Mouse (Mus musculus) megakaryocyte-erythroid progenitor cell, adult 5-6 weeks (primary cell): ENCODE data around the gene Gm10964. TPM values are rescaled to one million over a fixed set of nuclear protein-coding genes. Genes with fewer than 3 reads are reported as not detected.
"Not testable (repeated sequence)": the region's sequence is repeated elsewhere in the genome, so short reads cannot be mapped to it uniquely, and the experiment has no call there.

Experiments
- ATAC-seq: replicated peaks from 2 replicates; pipeline ENCODE4 v1.8.0; 2016; ENCODE audit warnings: mild to moderate bottlenecking, inconsistent platforms; ENCODE audit not compliant: severe bottlenecking, poor library complexity, low FRiP score, low TSS enrichment
- total RNA-seq, 2 experiments: library from RNA; stranded (forward) in 1 of 2; stranded (reverse) in 1 of 2; fragments of 200-1000, 215-1000 nt in 1 of 2; fragments of >200 nt in 1 of 2; fragmentation: Nextera tagmentation in 1 of 2; gene quantifications; 2 replicates each; pipeline ENCODE4 v1.2.3; 2014 to 2017

Gm10964 gene
- total RNA-seq, 2 experiments from 2014 or later = not detected

DNA sequence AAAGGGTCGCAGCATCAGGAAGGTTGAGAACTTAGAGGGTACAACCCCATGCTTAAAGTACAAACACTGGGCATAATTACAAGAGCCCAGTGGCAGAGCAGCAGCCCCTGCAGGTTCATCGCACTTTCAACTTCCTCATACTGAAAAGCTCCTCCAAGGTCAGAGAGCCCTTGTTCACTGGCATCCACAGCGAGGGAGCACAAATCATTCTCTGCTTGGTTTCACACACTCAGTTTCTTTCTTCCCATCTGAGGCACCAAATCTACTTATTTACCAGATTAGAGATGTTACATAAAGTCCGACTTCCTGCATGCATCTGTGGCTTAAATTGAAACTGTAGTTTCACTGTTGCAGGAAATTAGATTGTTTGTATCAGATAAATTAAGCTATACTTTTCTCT is 33.7 kb downstream of the Gm10964 start:
- 0 out of 2 replicates have a peak, but pooled peaks have one; percentile 17 for ATAC-seq

DNA sequence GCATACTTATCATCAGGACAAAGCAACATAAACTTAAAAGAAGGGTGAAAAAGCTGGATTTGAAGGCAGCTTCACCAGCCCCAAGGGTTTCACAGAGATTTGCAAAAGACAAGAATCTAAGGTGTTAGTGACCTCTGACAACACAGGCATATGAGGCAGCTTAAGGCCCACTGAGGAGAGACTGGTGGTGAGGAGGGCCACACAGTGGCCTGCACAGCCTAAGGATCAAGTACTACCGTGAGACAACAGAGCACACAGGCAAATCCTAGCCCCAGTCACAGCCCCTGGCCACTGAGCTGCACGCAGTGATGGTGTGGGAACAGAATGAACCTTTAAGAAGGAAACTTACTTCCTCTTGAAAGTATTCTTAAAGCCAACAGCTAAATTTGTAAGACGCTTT is 34.3 kb downstream of the Gm10964 start:
- 0 out of 2 replicates have a peak, but pooled peaks have one; percentile 35 for ATAC-seq

DNA sequence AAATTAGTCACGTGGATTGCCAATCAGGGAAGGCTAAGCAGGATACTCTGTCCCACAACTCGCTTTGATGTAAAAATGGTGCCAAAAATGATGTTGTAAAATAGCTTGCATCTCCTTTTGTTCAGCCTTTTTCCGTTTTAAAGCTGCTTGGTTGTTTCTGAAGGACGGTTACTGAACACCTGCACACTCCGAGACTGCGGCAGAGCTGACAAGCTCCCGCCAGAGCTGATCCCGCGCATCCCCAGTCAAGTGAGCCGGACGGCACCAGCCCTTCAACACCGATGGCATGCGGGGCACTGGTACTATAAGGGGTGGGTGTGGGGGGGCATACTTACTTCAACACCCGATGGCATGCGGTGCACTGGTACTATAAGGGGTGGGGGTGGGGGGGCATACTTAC is 34.8 kb downstream of the Gm10964 start:
- no peak for ATAC-seq

GRCm38 (mm10) chr3:103777940-103778339 is 38.8 kb downstream of the Gm10964 start:
- ATAC-seq = no peak

DNA sequence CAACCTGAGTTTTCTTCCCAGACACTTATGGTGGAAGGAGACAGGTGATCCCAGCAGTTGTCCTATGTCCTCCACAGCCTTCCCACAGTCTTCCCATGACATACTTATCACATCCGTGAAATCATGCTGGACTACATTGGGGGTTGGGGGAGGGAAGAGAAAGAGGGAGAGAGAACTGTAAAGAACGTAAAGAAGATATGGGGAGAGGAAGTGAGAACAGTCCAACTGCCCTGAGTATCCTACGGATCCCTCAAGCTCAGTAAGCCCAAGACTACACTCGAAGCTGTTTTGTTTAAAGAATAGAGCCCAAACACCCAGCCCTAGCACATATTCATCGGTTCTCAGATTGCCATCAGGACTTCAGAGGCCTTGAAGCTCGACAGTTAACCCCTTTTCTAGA is 39.5 kb downstream of the Gm10964 start:
- no peak for ATAC-seq

- no peak for ATAC-seq
Observed at GRCm38 (mm10) chr3:103779183-103779582, 40.0 kb downstream of the Gm10964 start.

DNA sequence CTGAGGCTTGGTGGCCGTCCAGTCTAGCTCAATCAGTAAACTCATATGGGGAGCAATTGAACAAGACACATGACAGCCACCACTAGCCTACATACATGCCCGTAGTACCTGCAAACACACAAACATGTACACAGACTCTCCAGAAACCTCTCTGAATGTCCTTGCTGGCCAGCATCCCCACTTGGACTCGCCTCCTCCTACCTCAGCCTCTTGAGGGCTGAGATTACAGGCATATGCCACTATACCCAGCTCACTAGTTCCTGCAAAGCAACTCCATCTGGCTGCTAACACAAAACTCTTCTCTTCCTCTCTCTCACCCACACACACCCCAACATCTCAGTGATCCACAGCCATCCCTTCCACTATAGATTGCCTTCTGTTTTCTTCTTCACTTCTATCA is 41.1 kb downstream of the Gm10964 start:
- ATAC-seq = peak; percentile 23; the same call in 1 of the 2 replicates

DNA sequence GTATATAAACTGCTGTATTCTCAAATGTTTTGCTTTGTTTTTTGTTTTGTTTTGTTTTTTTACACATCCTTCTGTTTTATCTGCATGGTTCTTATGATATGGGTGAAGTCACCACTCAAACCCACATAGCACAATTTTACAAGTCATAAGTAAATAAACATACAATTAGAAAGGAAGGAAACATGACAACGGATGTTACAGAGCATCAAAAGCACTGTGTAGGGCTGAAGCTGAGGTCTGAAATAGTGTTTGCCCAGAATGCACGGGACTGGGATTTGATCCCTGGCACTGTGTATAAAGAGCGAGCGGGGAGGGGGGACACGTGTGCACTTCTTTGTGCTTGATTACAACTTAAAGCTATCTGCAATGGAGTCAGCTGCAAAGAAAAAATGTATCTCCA is 41.6 kb downstream of the Gm10964 start:
- no peak for ATAC-seq

- no peak for ATAC-seq
Observed at GRCm38 (mm10) chr3:103782844-103783609, 43.9 kb downstream of the Gm10964 start.

DNA sequence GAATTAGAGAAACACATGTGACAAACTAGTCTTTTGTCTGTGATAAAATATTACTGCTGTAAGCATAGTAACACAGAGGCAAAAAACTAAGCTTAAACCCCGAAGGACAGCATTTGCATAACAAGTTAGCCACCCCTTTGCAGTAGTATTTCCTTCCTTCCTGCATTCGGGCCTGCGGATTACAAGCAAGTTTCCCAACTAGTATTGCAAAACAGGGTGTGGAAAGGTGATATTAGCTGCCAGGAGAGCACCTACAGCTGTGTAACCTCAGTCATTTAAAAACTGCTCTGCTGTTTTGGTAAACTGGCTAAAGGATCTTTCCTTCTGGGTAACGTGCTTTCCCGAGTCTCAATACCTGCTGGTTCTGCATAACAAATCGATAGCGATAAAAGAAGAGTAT is 48.1 kb downstream of the Gm10964 start:
- ATAC-seq = no peak

- no peak for ATAC-seq
Observed at GRCm38 (mm10) chr3:103789096-103789495, 49.9 kb downstream of the Gm10964 start.

GRCm38 (mm10) chr3:103789891-103790345 is 50.8 kb downstream of the Gm10964 start:
- peak; percentile 39 for ATAC-seq

DNA sequence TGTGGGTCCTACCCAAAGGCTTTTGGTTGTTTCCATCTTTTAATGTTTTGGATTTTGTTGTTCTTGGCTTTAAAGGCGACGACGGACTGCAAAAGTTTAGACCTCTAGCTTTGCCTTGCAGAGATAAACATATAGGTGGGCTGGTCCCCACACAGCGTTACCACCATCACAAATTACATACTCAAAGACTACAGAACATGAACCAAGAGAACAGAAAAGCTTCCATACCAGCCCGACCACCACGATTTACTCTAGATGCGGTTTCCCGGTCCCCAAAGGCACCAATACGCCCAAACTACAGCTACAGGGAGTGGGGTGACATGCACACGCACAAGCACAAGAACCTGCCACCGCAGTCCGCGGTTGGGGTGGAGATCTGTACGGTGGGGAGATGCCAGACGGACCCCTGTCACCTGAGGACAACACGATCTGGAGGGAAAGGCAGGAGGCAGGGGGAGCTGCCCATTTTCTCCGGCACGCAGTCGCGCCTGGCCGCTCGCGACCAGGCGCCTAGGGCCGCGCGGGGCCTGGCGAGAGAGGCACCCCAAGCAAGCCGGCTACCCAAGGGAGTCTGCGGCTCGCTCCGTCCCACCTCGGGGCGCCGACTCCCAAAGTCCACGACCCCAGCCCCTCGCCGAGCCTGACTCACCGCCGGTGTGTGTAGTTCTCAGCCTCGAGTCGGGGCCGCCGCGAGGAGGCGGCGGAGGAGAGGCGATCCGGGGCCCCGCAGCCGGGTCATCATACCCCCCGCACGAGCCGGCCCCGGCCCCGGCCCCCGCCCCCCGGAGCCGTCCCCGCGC is 51.4 kb downstream of the Gm10964 start:
- ATAC-seq = peak; percentile 33

DNA sequence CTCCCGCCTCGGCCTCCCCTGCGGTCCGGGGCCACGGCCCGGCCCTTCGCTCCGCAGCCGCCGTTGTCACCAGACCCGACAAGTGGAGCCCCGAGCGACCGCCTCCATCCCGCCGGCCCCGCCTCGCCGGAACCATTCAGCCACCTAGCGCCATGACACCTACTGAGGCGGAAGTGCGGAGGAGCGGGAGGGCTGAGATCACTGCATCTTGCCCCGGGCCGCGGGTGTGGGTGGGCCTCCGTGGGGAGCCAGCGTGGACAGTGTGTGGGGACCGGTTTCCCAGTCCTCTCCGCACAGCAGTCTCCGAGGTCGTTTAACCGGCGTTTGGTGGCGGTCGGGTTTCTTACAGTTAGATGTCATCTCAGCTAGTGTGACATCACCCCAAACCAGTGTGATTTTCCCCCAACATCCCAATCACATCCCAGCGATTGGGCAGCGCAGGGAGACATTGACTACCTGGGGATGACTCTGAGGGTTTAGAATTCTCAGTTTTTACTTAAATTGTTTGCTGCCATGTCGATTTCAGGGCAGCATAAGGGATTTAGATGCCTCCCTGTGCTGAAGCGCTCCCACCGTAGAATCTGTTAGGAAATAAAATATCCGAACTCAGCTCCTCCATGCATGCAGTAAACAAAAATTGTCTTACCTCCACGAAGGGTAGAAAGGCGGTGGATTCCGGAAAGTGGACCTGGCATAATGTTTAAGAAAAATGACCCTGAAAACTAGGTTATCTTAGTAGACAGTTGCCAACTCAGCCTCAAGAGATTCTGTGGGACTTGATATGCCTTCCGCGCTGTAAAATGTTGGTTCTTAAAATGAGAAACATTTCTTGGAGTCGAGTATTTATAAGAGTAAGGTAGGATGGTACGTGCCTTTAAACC is 52.3 kb downstream of the Gm10964 start, which contains the start of gene Hipk1:
Gene Hipk1 (minus strand): TSS at position 334 of the 881 bp plus-strand sequence.
- peak; percentile 87 for ATAC-seq

- ATAC-seq = not testable (repeated sequence)
Observed at GRCm38 (mm10) chr3:103792111-103792406, 52.9 kb downstream of the Gm10964 start.

GRCm38 (mm10) chr3:103792566-103792965 is 53.4 kb downstream of the Gm10964 start:
- no peak for ATAC-seq
